Mouse (Mus musculus) liver, postnatal 0 days (tissue): ENCODE measurements around the gene Vasp.

Experiments used
- CTCF ChIP-seq: sonication (generic); IDR thresholded peaks from 2 replicates; pipeline ENCODE4 v1.5.1; 2016; ENCODE audit warnings: antibody characterized with exemption, low read depth
- EP300 ChIP-seq: IDR thresholded peaks from 2 replicates; pipeline ENCODE4 v1.6.1; 2016; ENCODE audit warnings: antibody characterized with exemption, low read depth, mild to moderate bottlenecking

DNA sequence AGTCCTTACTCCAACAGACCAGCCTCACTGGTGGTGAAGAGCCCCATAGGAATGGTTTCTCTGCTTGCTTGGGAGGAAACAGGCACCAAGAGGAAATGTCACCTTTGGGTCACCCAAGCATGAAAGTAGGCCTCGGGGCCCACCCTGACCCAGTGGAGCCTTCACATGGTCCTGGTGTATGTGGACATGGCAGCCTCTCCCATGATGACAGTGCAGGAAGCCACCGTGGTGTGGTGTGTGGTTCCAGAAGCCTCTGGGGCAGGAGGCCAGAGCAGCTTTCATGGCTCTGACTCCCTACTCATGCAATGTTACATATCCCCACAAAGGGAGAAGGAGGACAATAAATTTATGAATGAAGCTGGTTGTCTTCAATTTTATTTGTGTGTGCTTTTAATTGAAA lies 24.1 kb downstream of the Vasp start:
- TF ChIP-seq EP300 (no peak), CTCF (no peak)
